Mouse (Mus musculus) A20 (cell line): ENCODE measurements around the gene Cacng1.

ENCODE experiments used
- DNase-seq: peaks from one replicate; pipeline ENCODE4 v3.0.0-alpha.2; 2011; ENCODE audit warnings: low read depth, low spot score

Gene Cacng1

GRCm38 (mm10) chr11:107707897-107708610, 8.3 kb downstream of the Cacng1 start:
- DNase-seq, result no peak

DNA sequence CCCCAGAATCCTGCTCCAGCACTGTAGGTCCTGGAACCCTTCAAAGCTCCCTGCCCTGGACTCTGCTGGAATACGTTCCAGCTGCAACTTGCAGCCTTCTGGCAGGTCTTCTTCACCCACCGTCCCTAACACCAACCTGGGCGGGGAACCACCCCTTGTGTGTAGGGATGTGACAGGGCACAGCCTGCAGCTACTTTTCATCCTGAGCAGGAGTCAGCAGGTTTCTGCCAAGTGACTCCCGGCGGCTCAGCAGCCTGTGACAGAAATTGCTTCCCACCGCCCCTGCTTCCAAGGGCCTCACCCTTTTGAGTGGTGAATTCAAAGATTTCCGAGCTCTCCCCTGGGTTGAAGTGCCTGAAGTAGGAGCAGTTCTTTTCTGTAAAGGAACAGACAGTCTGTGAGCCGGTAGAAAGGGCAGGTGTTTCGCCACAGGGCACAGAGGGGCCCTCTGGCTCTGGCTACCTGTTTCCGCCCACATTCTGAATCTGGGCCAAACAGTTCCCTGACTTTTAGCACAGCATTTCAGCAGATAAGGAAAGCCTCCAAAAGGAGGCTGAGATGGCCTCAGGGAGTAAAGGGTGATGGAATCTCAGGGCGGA, 10.7 kb downstream of the Cacng1 start:
- no peak for DNase-seq

DNA sequence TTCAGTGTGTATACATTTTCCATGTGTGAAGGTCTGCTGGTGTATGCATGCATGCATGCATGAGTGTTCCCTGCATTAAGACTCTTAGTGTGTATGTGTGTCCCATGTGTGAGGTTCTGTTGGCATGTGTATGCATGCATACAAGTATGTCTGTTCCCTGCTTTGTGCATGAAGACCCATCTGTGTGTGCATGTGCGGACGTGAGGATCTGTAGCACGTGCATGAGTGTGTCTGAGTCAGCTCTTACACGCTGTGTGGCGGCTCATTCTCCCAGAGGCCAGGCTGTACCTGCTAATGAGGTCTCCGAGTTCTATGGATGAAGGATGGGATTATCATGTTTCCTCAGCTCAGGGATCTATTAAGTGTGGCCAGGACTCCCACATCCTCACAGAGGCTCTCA, 11.3 kb downstream of the Cacng1 start:
- DNase-seq, result no peak

DNA sequence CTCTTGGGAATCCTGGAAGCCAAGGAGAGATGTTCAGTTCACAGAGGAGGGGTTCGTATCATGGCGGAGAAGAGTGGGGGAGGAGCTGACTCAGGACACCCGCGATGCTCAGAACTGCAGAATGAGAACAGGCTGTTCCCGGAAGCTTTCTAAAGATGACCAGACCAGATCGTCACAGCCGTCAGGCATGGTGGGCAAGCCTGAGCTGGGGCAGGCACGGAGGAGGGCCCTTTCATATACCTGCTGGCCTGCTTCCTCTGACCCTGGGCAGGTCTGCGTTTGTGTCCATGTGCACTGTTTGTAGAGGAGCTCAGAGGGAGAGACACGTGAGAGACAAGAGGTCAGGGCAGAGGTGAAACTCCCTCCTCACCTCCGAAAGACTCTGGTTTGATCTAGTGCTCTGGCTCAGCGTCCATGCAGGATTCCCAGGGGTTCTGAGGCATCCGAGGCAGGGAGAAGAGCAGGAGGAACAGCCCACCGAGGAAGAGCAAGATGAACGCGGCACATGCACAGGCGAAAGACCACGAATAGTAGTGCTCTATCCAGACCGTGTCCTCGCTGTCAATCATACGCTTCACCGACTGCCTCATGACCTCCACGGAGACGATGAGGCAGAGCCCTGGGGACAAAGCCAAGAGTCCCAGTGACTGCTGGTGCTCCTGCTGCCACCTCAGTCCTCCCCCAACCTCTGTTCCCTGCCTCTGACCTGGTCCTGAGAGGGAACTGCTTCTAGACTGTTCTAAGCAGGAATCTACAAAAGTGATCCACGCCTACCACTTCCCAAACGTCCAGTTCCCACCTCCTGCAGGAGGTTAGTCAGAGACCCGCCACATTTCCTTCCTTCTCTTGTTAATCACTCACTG, 12.8 kb downstream of the Cacng1 start:
- no peak for DNase-seq

- no peak for DNase-seq
Measured at GRCm38 (mm10) chr11:107699967-107700366, 16.4 kb downstream of the Cacng1 start.

GRCm38 (mm10) chr11:107693338-107693737, 23.0 kb downstream of the Cacng1 start:
- peak; percentile 42 for DNase-seq

- no peak for DNase-seq
Measured at GRCm38 (mm10) chr11:107691569-107691968, 24.8 kb downstream of the Cacng1 start.

- DNase-seq, result no peak
Measured at GRCm38 (mm10) chr11:107688480-107688879, 27.8 kb downstream of the Cacng1 start.

GRCm38 (mm10) chr11:107686290-107686689, 30.0 kb downstream of the Cacng1 start:
- DNase-seq, result no peak

- DNase-seq, result no peak
Measured at GRCm38 (mm10) chr11:107683544-107684465, 32.5 kb downstream of the Cacng1 start.

GRCm38 (mm10) chr11:107682694-107683355, 33.5 kb downstream of the Cacng1 start:
- DNase-seq, result no peak

DNA sequence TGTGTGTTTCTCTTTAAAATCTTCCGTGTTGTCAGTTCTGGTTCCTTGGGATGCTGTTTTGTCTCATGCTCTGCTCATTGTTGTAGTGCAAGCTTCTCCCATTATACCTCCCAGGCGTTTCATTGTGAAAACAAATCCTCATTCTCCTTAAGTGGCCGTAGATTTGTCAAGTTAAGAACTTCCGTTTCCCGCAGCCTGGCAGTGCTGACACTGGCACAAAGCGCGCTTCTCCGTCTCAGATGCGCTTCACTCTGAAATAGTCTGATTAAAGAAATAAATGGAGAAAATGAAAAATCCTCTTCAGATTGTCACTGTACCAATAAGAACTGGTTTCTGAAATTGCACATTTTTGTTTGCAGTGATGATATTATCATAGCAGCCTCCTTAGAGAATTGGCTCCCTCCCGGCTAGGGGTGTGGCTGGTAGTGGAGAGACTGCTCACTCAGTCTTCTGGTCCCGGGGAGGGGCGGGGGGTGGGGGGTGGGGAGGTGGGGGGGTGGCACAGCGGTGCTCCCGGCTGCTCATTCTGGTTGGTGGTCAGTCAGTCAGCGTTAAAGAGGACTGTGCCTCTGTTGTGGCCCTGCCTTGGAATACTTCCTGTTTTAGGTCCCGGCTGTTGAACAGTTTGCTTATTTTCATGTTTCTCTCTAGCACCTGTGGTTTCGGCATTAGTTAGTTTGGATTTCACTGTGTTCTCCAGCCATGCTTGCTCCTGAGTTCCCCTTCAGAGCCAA, 39.9 kb downstream of the Cacng1 start:
- peak; percentile 14 for DNase-seq

DNA sequence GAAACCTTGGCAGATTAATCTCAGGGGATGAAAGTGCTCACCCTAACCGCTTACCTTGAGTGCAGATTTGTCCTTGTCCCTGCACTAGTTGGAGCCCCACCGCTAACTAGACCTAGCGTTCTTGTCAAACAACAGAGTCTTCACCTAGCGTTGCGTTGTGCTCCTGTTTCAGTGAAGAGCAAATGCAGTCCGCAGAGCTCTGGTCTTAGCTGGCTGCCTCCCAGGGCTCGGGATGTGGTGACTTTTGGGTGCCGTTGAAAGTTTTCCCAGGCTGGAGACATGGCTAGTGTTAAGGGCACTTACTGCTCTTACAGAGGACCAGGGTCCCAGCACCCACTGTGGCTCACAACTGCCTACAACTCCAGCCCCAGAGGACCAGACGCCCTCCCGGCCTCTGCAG, 41.1 kb downstream of the Cacng1 start:
- DNase-seq, result no peak

DNA sequence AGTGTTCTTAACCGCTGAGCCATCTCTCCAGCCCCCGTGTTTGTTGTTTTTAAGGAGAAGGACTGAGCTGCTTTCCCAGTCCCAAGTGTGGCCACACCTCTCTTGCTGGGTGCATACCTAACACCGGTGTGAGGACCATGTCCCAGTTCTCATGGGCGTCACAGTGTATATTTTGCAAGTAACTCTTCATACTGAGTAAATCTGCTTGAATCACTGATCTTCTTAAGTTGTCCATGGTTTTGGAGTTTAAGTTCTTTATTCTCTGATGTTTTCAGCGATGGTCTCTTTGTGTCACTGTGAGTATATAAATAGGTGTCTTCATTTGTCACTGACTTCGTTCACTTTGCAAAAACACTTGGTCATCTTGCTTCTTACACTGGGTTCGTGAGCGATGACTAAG, 41.7 kb downstream of the Cacng1 start:
- no peak for DNase-seq

DNA sequence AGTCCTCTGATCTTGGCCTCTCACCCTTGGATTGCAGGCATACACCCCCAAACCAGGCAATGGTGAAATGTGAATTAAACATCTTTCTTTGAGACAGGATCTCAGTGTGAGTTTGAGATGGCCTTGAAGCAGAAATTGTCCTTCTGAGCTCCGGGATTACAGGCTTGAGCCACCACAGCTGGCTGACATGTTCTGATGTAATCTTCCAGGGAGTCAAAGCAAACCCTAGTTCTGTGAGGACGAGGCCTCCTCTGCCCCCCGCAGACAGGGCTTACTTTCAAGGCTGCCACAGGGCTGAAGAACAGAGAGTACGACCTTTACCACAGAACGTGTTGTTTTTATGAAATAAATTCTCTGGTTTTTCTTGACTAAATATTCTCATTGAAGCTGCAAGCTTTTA, 42.3 kb downstream of the Cacng1 start:
- DNase-seq, result no peak

DNA sequence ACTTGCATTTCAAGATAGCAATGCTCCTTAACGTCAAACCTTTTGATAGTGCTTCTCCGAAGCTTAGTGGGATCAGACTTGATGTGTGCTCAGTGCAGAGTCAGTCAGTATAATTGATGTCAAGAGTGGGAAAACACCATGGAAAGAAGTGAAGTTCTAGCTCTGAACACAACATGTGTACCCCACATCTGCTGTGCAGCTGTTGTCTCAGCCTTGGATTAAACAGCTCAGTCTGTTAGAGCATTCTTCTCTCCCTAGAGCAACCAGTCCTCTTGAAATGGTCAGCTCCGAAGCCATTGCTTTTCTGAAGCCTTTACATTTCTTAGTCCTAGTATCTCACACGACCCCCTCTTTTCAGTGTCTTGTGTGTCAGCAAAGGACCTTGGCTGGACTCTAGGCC, 47.3 kb downstream of the Cacng1 start:
- DNase-seq, result no peak

DNA sequence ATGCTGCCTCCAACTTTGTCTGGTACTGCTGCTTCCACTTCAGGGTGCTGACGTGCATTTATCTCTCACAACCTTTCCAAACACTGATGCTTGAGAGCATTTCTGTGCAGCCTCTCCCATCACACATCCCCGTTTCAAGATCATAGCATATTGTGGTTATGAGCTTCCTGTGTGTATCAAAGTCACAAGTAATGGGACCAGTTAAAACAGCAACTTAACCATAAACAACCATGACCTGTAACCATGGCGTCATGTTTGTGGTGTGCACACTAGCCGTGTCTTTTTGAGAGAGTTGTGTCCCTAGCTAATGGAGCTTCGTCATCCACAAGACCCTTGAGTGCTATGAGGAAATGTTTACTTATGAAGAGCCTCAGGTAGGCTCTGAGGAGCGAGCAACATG, 48.1 kb downstream of the Cacng1 start:
- no peak for DNase-seq

DNA sequence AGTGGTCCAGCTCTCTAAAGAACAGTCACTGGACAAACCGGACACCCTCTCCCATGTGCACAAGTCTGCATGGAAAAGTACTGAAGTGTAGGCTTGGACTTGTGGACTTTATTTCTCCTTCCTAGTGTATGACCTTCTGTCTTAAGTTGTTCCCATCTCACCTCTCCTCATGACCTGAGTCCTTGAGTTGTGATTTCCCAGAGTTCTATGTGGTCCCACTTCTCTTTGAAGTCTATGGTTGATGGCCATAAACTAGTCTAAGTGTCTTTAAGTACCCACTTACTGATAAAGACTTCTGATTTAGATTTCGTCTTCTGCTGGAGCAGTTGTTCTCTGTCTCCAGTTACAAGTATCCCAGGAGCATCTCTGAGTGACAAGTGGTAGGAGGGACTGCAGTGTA, 48.8 kb downstream of the Cacng1 start:
- DNase-seq, result no peak

GRCm38 (mm10) chr11:107662666-107663065, 53.7 kb downstream of the Cacng1 start:
- DNase-seq, result no peak

GRCm38 (mm10) chr11:107660452-107660851, 55.9 kb downstream of the Cacng1 start:
- no peak for DNase-seq
